Mouse (Mus musculus): Measurements from ENCODE around the gene Hsf2bp.

DNA sequence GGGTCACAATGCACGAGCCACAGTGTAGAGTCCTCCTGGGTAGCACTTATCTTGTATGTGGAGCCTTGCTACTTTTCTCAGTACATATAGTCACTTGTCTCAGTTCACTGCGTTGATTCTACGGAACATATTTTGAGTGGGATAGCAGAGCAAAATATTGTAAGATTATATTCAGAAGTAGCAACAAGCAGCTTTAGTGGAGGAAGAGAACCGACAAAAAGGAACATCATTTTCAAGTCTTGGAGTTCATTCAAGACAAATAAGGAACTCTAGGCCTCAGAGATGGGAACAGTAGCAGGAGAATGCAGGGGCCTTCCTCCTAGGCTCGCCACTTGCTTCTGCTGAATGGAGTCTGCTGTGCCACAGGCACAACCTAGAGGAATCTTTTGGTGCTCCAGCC is 10.4 kb upstream of the Hsf2bp start:
- TF ChIP-seq CTCF (IDR thresholded peaks at IDR 0.05; ENCODE audit: borderline replicate concordance, insufficient read depth, low read depth, low read length) (no peak), POLR2A (IDR thresholded peaks at IDR 0.05; ENCODE audit: borderline replicate concordance, insufficient read depth, low read length) (no peak)
